Mouse (Mus musculus) heart, embryonic 13.5 days (tissue): ENCODE measurements around the gene Clec5a. TPM values are rescaled to one million over a fixed set of nuclear protein-coding genes. Genes with fewer than 3 reads are reported as not detected.

Experiments used
- ATAC-seq: fragments of 200-750 bp; cut with Nextera tagmentation; 2 replicates; pipeline ENCODE4 v1.8.0; 2017; ENCODE audit warnings: moderate TSS enrichment; ENCODE audit not compliant: insufficient number of reproducible peaks, low FRiP score, low TSS enrichment; ENCODE audit errors: extremely low read depth
- H3K27ac ChIP-seq: fragments of 300-500 bp; sonication (generic); replicated peaks from 2 replicates; pipeline ENCODE4 v1.5.1; 2015; ENCODE audit warnings: moderate library complexity, mild to moderate bottlenecking, inconsistent platforms
- H3K27me3 ChIP-seq: fragments of 300-500 bp; sonication (generic); replicated peaks from 2 replicates; pipeline ENCODE4 v1.6.1; 2015; ENCODE audit warnings: mild to moderate bottlenecking, inconsistent platforms
- H3K36me3 ChIP-seq: fragments of 300-500 bp; sonication (generic); 2 replicates; pipeline ENCODE4 v1.6.1; 2015; ENCODE audit warnings: mild to moderate bottlenecking, inconsistent platforms
- H3K4me1 ChIP-seq: fragments of 300-500 bp; sonication (generic); 2 replicates; pipeline ENCODE4 v1.6.1; 2015; ENCODE audit warnings: inconsistent platforms
- H3K4me2 ChIP-seq: fragments of 300-500 bp; sonication (generic); 2 replicates; pipeline ENCODE4 v1.6.1; 2015; ENCODE audit warnings: inconsistent platforms, mild to moderate bottlenecking, moderate library complexity
- H3K4me3 ChIP-seq: fragments of 300-500 bp; sonication (generic); 2 replicates; pipeline ENCODE4 v1.5.1; 2015; ENCODE audit warnings: moderate library complexity, mild to moderate bottlenecking, inconsistent platforms
- H3K9ac ChIP-seq: fragments of 300-500 bp; sonication (generic); 2 replicates; pipeline ENCODE4 v1.6.1; 2015; ENCODE audit warnings: inconsistent platforms, mild to moderate bottlenecking, moderate library complexity
- H3K9me3 ChIP-seq: fragments of 300-500 bp; sonication (generic); 2 replicates; pipeline ENCODE4 v1.6.1; 2016; ENCODE audit warnings: inconsistent platforms
- WGBS: fragments of 180-500 bp; shearing (Covaris S2); methylation state at CpG from one replicate; pipeline ENCODE4 v1.1.7; 2015; ENCODE audit warnings: mixed read lengths; 5-methylcytosine and 5-hydroxymethylcytosine counted together
- polyA plus RNA-seq: library from polyadenylated mRNA; unstranded; fragments of >200 nt; fragmentation: Nextera tagmentation; extraction: Ambion mirVana; gene quantifications from 2 replicates; pipeline ENCODE4 v1.2.1, GENCODE M21; 2015

Gene Clec5a
- polyA plus RNA-seq, 1 experiment from 2014 or later, result 0.47 TPM

DNA sequence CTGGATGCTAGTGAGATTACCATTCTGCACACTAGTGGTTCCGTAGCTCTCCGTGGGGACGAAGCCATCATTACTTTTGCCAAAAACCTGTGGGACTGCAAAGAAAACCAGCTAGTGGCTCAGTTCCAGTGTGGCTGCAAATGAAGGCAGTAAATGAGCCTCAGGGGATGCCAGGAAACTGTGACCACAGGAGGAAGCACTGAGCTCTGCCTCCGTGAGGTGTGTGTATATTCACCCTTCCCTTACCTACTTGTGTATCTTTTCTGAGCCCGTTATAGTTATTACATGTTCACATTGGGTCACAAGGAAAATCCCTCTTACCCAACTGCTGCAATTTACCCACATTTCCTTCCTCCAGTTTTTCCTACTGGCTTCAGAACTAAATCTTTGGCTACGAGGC, 1.3 kb downstream of the Clec5a start:
- Histone ChIP-seq H3K4me1 (no peaks in the 10 kb centered on the region), H3K36me3 (no peaks in the 10 kb centered on the region), H3K27ac (no peak overlapping the region), H3K4me3 (no peak overlapping the region), H3K27me3 (no peaks in the 10 kb centered on the region), H3K9ac (no peak overlapping the region), H3K4me2 (no peak overlapping the region), H3K9me3 (no peaks in the 10 kb centered on the region)
- ATAC-seq, result no peak
- 81% methylated on average over 6 of the region's 6 CpGs for WGBS

DNA sequence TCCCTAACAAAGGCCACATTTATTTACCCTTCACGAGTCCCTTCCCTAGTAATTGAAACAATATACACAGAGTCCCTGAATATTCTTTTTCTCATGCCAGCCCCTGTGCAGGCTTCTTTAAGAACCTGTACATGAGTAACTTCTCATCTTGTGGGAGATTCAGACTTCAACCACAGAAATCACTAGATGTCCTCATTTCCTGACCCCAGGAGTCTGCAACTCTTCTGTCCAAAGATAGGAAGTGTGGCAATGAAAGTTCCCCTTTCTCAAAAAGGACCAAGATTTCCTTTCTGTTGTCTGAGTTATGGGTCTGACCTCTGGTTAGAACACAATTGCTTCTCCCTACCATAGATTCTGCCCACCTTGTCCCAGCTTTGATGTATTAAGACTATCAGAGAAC, 9.3 kb downstream of the Clec5a start:
- Histone ChIP-seq H3K27me3 (no peaks in the 10 kb centered on the region), H3K9ac (no peak overlapping the region), H3K27ac (no peak overlapping the region), H3K9me3 (no peaks in the 10 kb centered on the region), H3K36me3 (no peaks in the 10 kb centered on the region), H3K4me2 (no peak overlapping the region), H3K4me3 (no peak overlapping the region), H3K4me1 (no peaks in the 10 kb centered on the region)
- WGBS, result 68% methylated on average over 1 of the region's 1 CpGs
- no peak for ATAC-seq

DNA sequence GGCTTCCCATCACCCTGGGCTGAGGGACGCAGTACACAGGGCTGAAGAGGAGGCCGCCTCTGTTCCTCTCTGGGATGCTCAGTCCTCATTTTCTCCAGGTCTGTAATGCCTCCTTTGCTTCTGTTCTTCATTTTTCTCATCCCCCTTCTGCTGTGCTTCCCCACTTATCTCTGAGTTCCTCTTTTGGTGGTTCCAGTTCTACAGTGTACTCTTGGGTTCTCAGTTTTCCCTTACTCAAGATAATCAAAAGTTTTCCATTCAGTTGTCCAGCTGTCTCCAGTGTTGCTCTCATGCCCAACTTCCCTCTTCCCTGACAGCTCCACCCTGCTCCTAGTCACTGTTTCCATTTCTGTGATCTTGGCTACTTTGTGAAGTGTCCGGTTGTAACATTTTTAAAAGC, 12.0 kb downstream of the Clec5a start:
- H3K27ac ChIP-seq, result no peak overlapping the region
- no peak overlapping the region for H3K4me3 ChIP-seq
- H3K4me1 ChIP-seq, result no peaks in the 10 kb centered on the region
- H3K36me3 ChIP-seq, result no peaks in the 10 kb centered on the region
- no peak for ATAC-seq
- H3K9me3 ChIP-seq, result no peaks in the 10 kb centered on the region
- H3K27me3 ChIP-seq, result no peaks in the 10 kb centered on the region
- no peak overlapping the region for H3K9ac ChIP-seq
- no peak overlapping the region for H3K4me2 ChIP-seq
- WGBS, result 56% methylated on average over 3 of the region's 3 CpGs

DNA sequence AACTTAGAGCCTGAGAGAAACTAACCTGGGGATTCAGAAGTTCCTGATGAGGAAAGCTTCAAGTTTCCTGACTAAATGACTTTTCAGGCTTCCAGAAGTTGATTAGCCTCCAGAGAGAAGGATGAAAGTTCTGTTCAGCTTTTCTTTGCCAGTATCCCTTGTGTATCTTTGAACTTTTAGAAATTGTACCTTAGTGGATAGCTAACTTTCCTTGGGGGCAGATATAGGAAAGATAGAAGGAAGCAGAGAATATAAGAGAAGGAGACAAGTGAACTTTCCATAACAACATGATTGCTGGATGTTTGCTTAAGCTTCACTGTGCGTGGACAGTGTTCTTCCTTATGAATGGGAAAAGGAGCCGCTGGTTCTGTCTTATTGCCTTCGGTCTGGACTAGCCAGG, 16.4 kb downstream of the Clec5a start, which contains the start of gene Olfr460:
Gene Olfr460 (plus strand): TSS at position 301 of the 400 bp plus-strand sequence.
- Histone ChIP-seq H3K4me2 (no peak within 1 kb of the TSS), H3K9me3 (no peaks in the 10 kb centered on the region), H3K27me3 (no peaks in the 10 kb centered on the region), H3K4me3 (no peak within 1 kb of the TSS), H3K9ac (no peak within 1 kb of the TSS), H3K4me1 (no peaks in the 10 kb centered on the region), H3K36me3 (no peaks in the 10 kb centered on the region), H3K27ac (no peak within 1 kb of the TSS)
- no peak for ATAC-seq
- WGBS, result 72% methylated on average over 3 of the region's 3 CpGs

DNA sequence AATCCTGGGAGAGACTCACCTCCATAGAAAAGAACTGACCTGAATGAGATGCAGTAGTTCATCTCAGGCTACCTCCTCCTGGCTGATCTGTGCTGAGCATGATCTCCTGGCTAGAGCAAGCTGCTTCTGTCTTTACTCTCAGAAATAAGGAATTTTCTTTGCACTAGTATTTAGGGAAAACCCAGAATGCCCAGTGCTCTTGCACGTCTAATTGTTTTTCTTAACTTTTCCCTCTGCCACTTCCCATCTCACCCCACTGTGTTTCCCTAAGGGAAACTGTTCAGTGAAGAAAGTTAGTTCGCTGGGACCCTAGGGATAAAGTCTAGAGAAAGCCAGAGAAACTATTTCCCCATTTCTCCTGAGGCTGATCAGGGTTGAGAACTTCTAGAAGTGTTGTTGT, 30.7 kb downstream of the Clec5a start, which contains the start of gene Olfr461:
Gene Olfr461 (minus strand): TSS at position 101 of the 400 bp plus-strand sequence.
- 62% methylated on average over 2 of the region's 2 CpGs for WGBS
- H3K27me3 ChIP-seq, result no peaks in the 10 kb centered on the region
- H3K4me2 ChIP-seq, result no peak within 1 kb of the TSS
- no peaks in the 10 kb centered on the region for H3K4me1 ChIP-seq
- H3K9ac ChIP-seq, result no peak within 1 kb of the TSS
- no peaks in the 10 kb centered on the region for H3K36me3 ChIP-seq
- ATAC-seq, result no peak
- H3K27ac ChIP-seq, result no peak within 1 kb of the TSS
- no peaks in the 10 kb centered on the region for H3K9me3 ChIP-seq
- H3K4me3 ChIP-seq, result no peak within 1 kb of the TSS

DNA sequence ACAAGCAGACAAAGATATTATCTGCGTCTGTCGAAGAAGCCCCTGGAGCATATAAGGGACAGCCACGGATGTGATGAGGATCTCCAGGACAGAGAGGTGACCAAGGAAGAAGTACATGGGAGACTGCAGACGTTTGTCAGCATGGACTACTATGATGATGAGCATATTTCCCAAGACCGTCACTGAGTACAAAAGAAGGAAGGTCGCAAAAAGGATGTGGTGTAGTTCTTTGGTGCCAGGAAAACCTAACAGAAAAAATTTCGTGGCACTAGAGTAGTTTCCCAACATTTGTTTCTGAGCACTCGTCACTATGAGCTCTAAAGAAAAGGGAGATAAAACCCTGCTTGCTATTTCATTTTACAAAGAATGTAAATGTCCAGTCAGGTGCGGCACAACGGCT, 40.9 kb downstream of the Clec5a start:
- H3K27me3 ChIP-seq, result no peaks in the 10 kb centered on the region
- H3K36me3 ChIP-seq, result no peaks in the 10 kb centered on the region
- H3K27ac ChIP-seq, result no peak overlapping the region
- 69% methylated on average over 10 of the region's 10 CpGs for WGBS
- no peak overlapping the region for H3K4me2 ChIP-seq
- H3K4me1 ChIP-seq, result no peaks in the 10 kb centered on the region
- no peak for ATAC-seq
- H3K9ac ChIP-seq, result no peak overlapping the region
- no peak overlapping the region for H3K4me3 ChIP-seq
- no peaks in the 10 kb centered on the region for H3K9me3 ChIP-seq

Other genes starting within 250 kb of the Clec5a start
- 3.1 and 3.2 TPM in 2 replicates for gene E330009J07Rik, start 149.7 kb downstream of the Clec5a start, polyA plus RNA-seq
- not detected in 2 replicates for gene Wee2, start 146.7 kb downstream of the Clec5a start, polyA plus RNA-seq
- gene Ssbp1, start 114.5 kb downstream of the Clec5a start, polyA plus RNA-seq, result 94.1 and 112 TPM in 2 replicates
- not detected in 2 replicates for gene Tas2r137, start 94.6 kb downstream of the Clec5a start, polyA plus RNA-seq
- gene Tas2r108, start 92.3 kb downstream of the Clec5a start, polyA plus RNA-seq, result not detected in 2 replicates
- gene Prss37, start 66.3 kb downstream of the Clec5a start, polyA plus RNA-seq, result not detected in 2 replicates
- gene Olfr461, start 30.8 kb downstream of the Clec5a start, polyA plus RNA-seq, result not detected in 2 replicates
- gene Olfr460, start 16.3 kb downstream of the Clec5a start, polyA plus RNA-seq, result not detected in 2 replicates
- not detected in 2 replicates for gene Tas2r138, start 27.5 kb upstream of the Clec5a start, polyA plus RNA-seq
- gene Mgam, start 43.0 kb upstream of the Clec5a start, polyA plus RNA-seq, result 0.07 and 0.15 TPM in 2 replicates